Comparison of ENCODE assay signal across 16 mouse cellular contexts in genomic region chr3:121840351-121840750, GRCm38 (mm10).
"Had no signal": no experiment of that assay in that cellular context is flagged by ENCODE, and none has a peak within 500 bp of the region (broad histone marks: within the 10 kb centered on the region; RNA-seq: fewer than 3 reads in every experiment).

No protein-coding gene starts in this region.

- ATAC-seq: lung, postnatal 0 days had no signal

- H3K4me3 ChIP-seq: hindbrain, embryonic 15.5 days; layer of hippocampus, adult 2 months; limb, embryonic 12.5 days; liver, embryonic 15.5 days; midbrain, embryonic 10.5 days; myocyte; neural tube, embryonic 15.5 days had no signal

- H3K27me3 ChIP-seq: hindbrain, embryonic 15.5 days; limb, embryonic 12.5 days; liver, embryonic 15.5 days; neural tube, embryonic 15.5 days had no signal

- H3K36me3 ChIP-seq: hindbrain, embryonic 15.5 days; limb, embryonic 12.5 days; liver, embryonic 15.5 days; midbrain, embryonic 10.5 days; neural tube, embryonic 15.5 days had no signal

- H3K4me2 ChIP-seq: hindbrain, embryonic 15.5 days; limb, embryonic 12.5 days; liver, embryonic 15.5 days; neural tube, embryonic 15.5 days had no signal

- H3K4me1 ChIP-seq: hindbrain, embryonic 15.5 days; liver, embryonic 15.5 days; neural tube, embryonic 15.5 days had no signal

- DNase-seq: liver; lung, adult 2 months; lung, postnatal 36 days; midbrain, embryonic 14.5 days; spleen, adult 18-20 months; thymus, adult 18-20 months; thymus, postnatal 14 days had no signal

- H3K9ac ChIP-seq: hindbrain, embryonic 15.5 days; limb, embryonic 12.5 days; liver, embryonic 15.5 days; neural tube, embryonic 15.5 days had no signal

- H3K27ac ChIP-seq: hindbrain, embryonic 15.5 days; kidney, postnatal 0 days; layer of hippocampus, adult 2 months; limb, embryonic 12.5 days; liver, embryonic 15.5 days; midbrain, embryonic 10.5 days; neural tube, embryonic 15.5 days had no signal

- H3K9me3 ChIP-seq: hindbrain, embryonic 15.5 days; liver, embryonic 15.5 days; midbrain, embryonic 10.5 days; neural tube, embryonic 15.5 days had no signal
